Mouse (Mus musculus) limb, embryonic 12.5 days (tissue): ENCODE data around the gene Plcl1. TPM values are rescaled to one million over a fixed set of nuclear protein-coding genes. Genes with fewer than 3 reads are reported as not detected.

Source experiments
- ATAC-seq: fragments of 200-750 bp; cut with Nextera tagmentation; 2 replicates; pipeline ENCODE4 v1.8.0; 2017; ENCODE audit warnings: low read depth, moderate TSS enrichment; ENCODE audit not compliant: insufficient number of reproducible peaks, insufficient read depth, low FRiP score, low TSS enrichment
- H3K27ac ChIP-seq: fragments of 300-500 bp; sonication (generic); 2 replicates; pipeline ENCODE4 v1.5.1; 2016; ENCODE audit warnings: mild to moderate bottlenecking, moderate library complexity
- H3K27me3 ChIP-seq: fragments of 300-500 bp; sonication (generic); 2 replicates; pipeline ENCODE4 v1.6.1; 2016; ENCODE audit warnings: mild to moderate bottlenecking, moderate library complexity
- H3K36me3 ChIP-seq: fragments of 300-500 bp; sonication (generic); 2 replicates; pipeline ENCODE4 v1.6.1; 2016; ENCODE audit warnings: mild to moderate bottlenecking, moderate library complexity
- H3K4me1 ChIP-seq: fragments of 300-500 bp; sonication (generic); replicated peaks from 2 replicates; pipeline ENCODE4 v1.6.1; 2016
- H3K4me2 ChIP-seq: fragments of 300-500 bp; sonication (generic); 2 replicates; pipeline ENCODE4 v1.6.1; 2016; ENCODE audit warnings: mild to moderate bottlenecking, moderate library complexity
- H3K4me3 ChIP-seq: fragments of 300-500 bp; sonication (generic); replicated peaks from 2 replicates; pipeline ENCODE4 v1.5.1; 2016; ENCODE audit warnings: mild to moderate bottlenecking
- H3K9ac ChIP-seq: fragments of 300-500 bp; sonication (generic); replicated peaks from 2 replicates; pipeline ENCODE4 v1.6.1; 2016; ENCODE audit warnings: mild to moderate bottlenecking, moderate library complexity
- H3K9me3 ChIP-seq: fragments of 300-500 bp; sonication (generic); 2 replicates; pipeline ENCODE4 v1.6.1; 2016; ENCODE audit warnings: mild to moderate bottlenecking, moderate library complexity
- WGBS: fragments of 180-500 bp; shearing (Covaris S2); methylation state at CpG from one replicate; pipeline ENCODE4 v1.1.7; 2016; 5-methylcytosine and 5-hydroxymethylcytosine counted together
- polyA plus RNA-seq: library from polyadenylated mRNA; unstranded; fragments of >200 nt; fragmentation: Nextera tagmentation; extraction: Ambion mirVana; gene quantifications from 2 replicates; pipeline ENCODE4 v1.2.1, GENCODE M21; 2016

Plcl1 gene
- polyA plus RNA-seq, 1 experiment from 2014 or later = 0.79 TPM

- H3K27ac ChIP-seq = no peak overlapping the region
- no peaks in the 10 kb centered on the region for H3K27me3 ChIP-seq
- H3K36me3 ChIP-seq = no peaks in the 10 kb centered on the region
- H3K9ac ChIP-seq = no peak overlapping the region
- no peak overlapping the region for H3K4me3 ChIP-seq
- H3K4me1 ChIP-seq = no peaks in the 10 kb centered on the region
- no peaks in the 10 kb centered on the region for H3K9me3 ChIP-seq
- WGBS = 72% methylated on average over 3 of the region's 3 CpGs
- H3K4me2 ChIP-seq = no peak overlapping the region
- no peak for ATAC-seq
Observed at GRCm38 (mm10) chr1:55702106-55702505, 296.4 kb downstream of the Plcl1 start.

- H3K36me3 ChIP-seq = no peaks in the 10 kb centered on the region
- H3K4me2 ChIP-seq = no peak overlapping the region
- H3K9ac ChIP-seq = no peak overlapping the region
- H3K9me3 ChIP-seq = no peaks in the 10 kb centered on the region
- no peak overlapping the region for H3K27ac ChIP-seq
- WGBS = 79% methylated on average over 2 of the region's 2 CpGs
- no peaks in the 10 kb centered on the region for H3K27me3 ChIP-seq
- no peak for ATAC-seq
- no peak overlapping the region for H3K4me3 ChIP-seq
- no peaks in the 10 kb centered on the region for H3K4me1 ChIP-seq
Observed at GRCm38 (mm10) chr1:55704707-55705106, 299.0 kb downstream of the Plcl1 start.

GRCm38 (mm10) chr1:55705173-55705572 is 299.5 kb downstream of the Plcl1 start:
- Histone ChIP-seq H3K27me3 (no peaks in the 10 kb centered on the region), H3K4me1 (no peaks in the 10 kb centered on the region), H3K4me2 (no peak overlapping the region), H3K9ac (no peak overlapping the region), H3K9me3 (no peaks in the 10 kb centered on the region), H3K27ac (no peak overlapping the region), H3K4me3 (no peak overlapping the region), H3K36me3 (no peaks in the 10 kb centered on the region)
- WGBS = 84% methylated on average over 6 of the region's 6 CpGs
- ATAC-seq = no peak

- Histone ChIP-seq H3K4me2 (no peak overlapping the region), H3K9me3 (no peaks in the 10 kb centered on the region), H3K9ac (no peak overlapping the region), H3K4me1 (no peaks in the 10 kb centered on the region), H3K4me3 (no peak overlapping the region), H3K36me3 (no peaks in the 10 kb centered on the region), H3K27me3 (no peaks in the 10 kb centered on the region), H3K27ac (no peak overlapping the region)
- no peak for ATAC-seq
- WGBS = 83% methylated on average over 3 of the region's 3 CpGs
Observed at GRCm38 (mm10) chr1:55705756-55706155, 300.0 kb downstream of the Plcl1 start.

GRCm38 (mm10) chr1:55706933-55707332 is 301.2 kb downstream of the Plcl1 start:
- Histone ChIP-seq H3K4me2 (no peak overlapping the region), H3K4me3 (no peak overlapping the region), H3K36me3 (no peaks in the 10 kb centered on the region), H3K4me1 (no peaks in the 10 kb centered on the region), H3K27me3 (no peaks in the 10 kb centered on the region), H3K9me3 (no peaks in the 10 kb centered on the region), H3K27ac (no peak overlapping the region), H3K9ac (no peak overlapping the region)
- WGBS = 76% methylated on average over 1 of the region's 1 CpGs
- no peak for ATAC-seq

- no peak overlapping the region for H3K9ac ChIP-seq
- H3K36me3 ChIP-seq = no peaks in the 10 kb centered on the region
- no peaks in the 10 kb centered on the region for H3K9me3 ChIP-seq
- no peak overlapping the region for H3K4me3 ChIP-seq
- no peaks in the 10 kb centered on the region for H3K27me3 ChIP-seq
- no peak overlapping the region for H3K27ac ChIP-seq
- no peak overlapping the region for H3K4me2 ChIP-seq
- 81% methylated on average over 4 of the region's 4 CpGs for WGBS
- no peaks in the 10 kb centered on the region for H3K4me1 ChIP-seq
- ATAC-seq = no peak
Observed at GRCm38 (mm10) chr1:55717283-55717803, 311.6 kb downstream of the Plcl1 start.

GRCm38 (mm10) chr1:55725428-55725827 is 319.7 kb downstream of the Plcl1 start:
- Histone ChIP-seq H3K9me3 (no peaks in the 10 kb centered on the region), H3K27ac (no peak overlapping the region), H3K4me1 (no peaks in the 10 kb centered on the region), H3K27me3 (no peaks in the 10 kb centered on the region), H3K4me2 (no peak overlapping the region), H3K4me3 (no peak overlapping the region), H3K36me3 (no peaks in the 10 kb centered on the region), H3K9ac (no peak overlapping the region)
- 75% methylated on average over 3 of the region's 3 CpGs for WGBS
- no peak for ATAC-seq

GRCm38 (mm10) chr1:55729332-55729731 is 323.6 kb downstream of the Plcl1 start:
- ATAC-seq = no peak
- Histone ChIP-seq H3K27ac (no peak overlapping the region), H3K36me3 (no peaks in the 10 kb centered on the region), H3K4me1 (no peaks in the 10 kb centered on the region), H3K9ac (no peak overlapping the region), H3K27me3 (no peaks in the 10 kb centered on the region), H3K4me3 (no peak overlapping the region), H3K4me2 (no peak overlapping the region), H3K9me3 (no peaks in the 10 kb centered on the region)
- 88% methylated on average over 3 of the region's 3 CpGs for WGBS

- H3K27ac ChIP-seq = no peak overlapping the region
- no peak overlapping the region for H3K9ac ChIP-seq
- H3K4me3 ChIP-seq = no peak overlapping the region
- H3K27me3 ChIP-seq = peaks cover 11% of the 10 kb centered on the region
- ATAC-seq = no peak
- no peaks in the 10 kb centered on the region for H3K36me3 ChIP-seq
- no peaks in the 10 kb centered on the region for H3K9me3 ChIP-seq
- no peak overlapping the region for H3K4me2 ChIP-seq
- 82% methylated on average over 3 of the region's 3 CpGs for WGBS
- no peaks in the 10 kb centered on the region for H3K4me1 ChIP-seq
Observed at GRCm38 (mm10) chr1:55732951-55733350, 327.2 kb downstream of the Plcl1 start.

- H3K4me1 ChIP-seq = 0 out of 2 replicates have a peak, but pooled peaks cover 6% of the 10 kb centered on the region
- ATAC-seq = no peak; the same call in 1 of the 2 replicates
- H3K27me3 ChIP-seq = peaks cover 16% of the 10 kb centered on the region
- no peak overlapping the region for H3K4me3 ChIP-seq
- H3K4me2 ChIP-seq = no peak overlapping the region
- no peak overlapping the region for H3K9ac ChIP-seq
- no peak overlapping the region for H3K27ac ChIP-seq
- no peaks in the 10 kb centered on the region for H3K36me3 ChIP-seq
- WGBS = 86% methylated on average over 14 of the region's 14 CpGs
- H3K9me3 ChIP-seq = no peaks in the 10 kb centered on the region
Observed at GRCm38 (mm10) chr1:55736054-55736740, 330.5 kb downstream of the Plcl1 start.

- Histone ChIP-seq H3K4me1 (0 out of 2 replicates have a peak, but pooled peaks cover 6% of the 10 kb centered on the region), H3K27ac (no peak overlapping the region), H3K36me3 (no peaks in the 10 kb centered on the region), H3K9me3 (no peaks in the 10 kb centered on the region), H3K4me2 (no peak overlapping the region), H3K9ac (no peak overlapping the region), H3K27me3 (peaks cover 16% of the 10 kb centered on the region), H3K4me3 (no peak overlapping the region)
- no peak for ATAC-seq
- 54% methylated on average over 5 of the region's 5 CpGs for WGBS
Observed at GRCm38 (mm10) chr1:55736762-55737288, 331.1 kb downstream of the Plcl1 start.
